Mouse (Mus musculus): ENCODE measurements around the gene Tnnt1.

Gene Tnnt1

DNA sequence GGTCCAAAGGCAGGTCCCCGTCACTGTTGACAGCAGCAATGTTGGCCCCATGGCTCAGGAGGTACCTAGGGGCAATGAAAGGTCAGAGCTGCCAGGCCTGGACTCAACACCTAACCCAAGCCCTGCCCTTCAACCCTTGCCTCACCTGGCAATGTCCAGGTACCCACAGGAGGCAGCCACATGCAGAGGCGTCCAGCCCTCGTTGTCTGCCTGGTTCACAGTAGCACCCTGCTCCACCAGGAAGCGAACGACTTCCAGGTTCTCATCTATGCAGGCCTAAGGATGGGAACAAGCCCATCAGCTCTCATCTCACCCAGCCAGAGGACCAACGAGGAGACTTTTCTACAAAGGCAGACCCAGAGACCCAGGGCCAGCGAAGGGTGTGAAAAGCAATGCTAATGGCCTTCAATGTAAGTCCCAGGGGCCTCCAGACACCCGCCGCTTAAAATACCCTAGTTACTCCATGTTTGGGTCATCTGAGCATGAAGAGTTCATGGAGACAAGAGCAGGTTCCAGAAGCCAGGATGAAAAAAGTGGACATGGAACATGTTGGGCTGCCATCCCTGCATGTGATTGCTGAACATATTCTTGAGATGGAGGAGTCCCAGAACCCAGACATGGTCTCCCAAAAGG, 18.8 kb downstream of the Tnnt1 start:
- DNase-seq (ENCODE audit: low spot score), result no peak

DNA sequence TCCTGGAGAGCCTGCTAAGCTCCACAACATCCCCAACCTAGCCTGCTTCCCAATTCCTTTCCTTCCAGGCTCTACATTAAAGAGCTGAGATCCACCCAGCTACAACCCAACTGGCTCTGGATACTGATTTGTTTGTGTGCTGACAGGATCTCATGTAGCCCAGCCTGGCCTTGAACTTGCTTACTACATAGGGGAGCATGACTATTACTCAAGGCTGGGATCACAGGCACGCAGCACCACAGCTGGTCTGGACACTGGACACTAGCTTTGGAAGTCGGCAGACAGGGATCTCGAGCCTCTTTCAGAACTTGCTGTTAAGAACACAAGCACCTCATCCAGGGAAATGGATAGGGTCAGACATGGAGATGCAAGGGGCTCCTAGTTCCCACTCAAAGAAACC, 19.7 kb downstream of the Tnnt1 start:
- DNase-seq (ENCODE audit: low spot score), result no peak

DNA sequence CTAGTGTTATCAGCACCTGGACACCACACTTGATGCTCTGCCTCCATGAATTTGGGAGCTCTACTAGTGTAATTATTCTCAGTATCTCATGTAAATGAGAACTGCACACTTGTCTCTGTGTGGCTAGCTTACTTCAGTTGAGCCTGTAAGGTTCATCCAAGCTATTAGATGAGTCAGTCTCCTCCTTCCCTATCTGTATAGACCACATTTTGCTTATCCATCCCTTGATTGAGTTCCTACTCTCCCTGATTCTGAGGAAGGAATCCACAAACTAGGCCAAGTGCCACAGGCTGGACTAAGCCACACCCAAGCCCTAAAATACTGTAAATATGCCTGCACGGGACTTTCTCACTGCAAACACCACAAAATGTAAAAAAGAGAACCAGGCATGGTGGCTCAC, 22.2 kb downstream of the Tnnt1 start:
- DNase-seq (ENCODE audit: low spot score), result no peak

DNA sequence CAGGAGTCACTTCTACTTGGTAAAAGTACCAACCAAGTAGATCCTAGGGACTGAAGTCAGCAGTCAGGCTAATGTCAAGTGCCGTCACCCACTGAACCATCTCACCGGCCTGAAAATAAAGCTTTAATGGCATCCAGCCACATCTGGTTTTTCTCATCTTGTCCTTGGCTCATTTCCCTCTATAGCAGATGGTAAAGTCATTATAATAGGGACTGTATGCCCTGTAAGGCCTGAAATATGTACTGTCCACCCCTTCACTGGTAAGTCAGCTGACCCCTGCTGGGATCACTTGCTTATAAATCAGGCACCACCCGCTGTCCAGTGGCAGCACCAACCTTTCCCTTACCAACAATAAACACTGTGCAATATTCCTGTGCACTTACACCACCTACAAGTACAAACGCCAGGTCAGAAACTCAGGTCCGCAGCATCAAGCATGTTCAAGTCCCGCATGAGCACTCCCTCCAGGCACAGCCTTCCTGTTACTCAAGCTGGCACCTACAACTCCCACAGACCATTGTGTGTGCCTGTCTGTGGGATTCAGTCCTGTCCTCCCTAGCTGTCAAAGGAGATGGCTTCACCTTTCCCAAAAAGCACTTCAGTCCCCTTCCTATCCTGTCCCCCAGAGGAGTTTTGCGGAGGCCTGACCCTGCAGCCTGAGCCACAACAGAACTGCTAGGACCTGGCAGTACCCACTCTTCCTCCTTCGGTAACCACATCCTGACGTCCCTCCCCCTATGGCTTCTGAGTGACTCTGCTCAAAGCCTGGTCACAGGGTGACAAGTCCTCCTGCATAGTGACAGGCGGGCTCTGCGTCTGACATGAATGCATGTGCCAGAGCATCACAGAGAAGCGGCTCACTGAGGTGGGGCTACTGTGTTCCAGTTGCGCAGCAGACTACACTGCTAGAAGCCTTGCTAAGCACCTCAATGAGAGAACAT, 23.6 kb downstream of the Tnnt1 start:
- DNase-seq (ENCODE audit: low spot score), result no peak

DNA sequence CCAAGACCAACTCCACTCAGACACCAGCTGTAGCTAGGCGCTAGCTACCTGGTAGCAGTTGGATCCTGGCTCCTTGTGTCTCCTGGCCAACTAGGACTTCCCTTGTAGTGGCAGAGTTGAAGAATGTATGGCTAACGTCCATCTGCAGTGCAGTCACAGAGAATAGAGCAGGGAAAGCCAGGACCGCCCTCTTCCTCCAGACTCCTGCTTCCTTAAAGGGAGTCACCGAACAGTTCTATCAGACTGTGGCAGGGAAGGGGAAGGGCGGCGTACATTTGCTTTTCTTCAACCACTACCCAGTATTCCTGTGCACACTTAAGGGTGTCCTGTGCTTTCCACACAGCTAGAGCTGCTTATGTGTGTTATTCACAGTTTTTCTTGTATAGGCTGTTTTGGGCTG, 24.9 kb downstream of the Tnnt1 start:
- no peak for DNase-seq (ENCODE audit: low spot score)

DNA sequence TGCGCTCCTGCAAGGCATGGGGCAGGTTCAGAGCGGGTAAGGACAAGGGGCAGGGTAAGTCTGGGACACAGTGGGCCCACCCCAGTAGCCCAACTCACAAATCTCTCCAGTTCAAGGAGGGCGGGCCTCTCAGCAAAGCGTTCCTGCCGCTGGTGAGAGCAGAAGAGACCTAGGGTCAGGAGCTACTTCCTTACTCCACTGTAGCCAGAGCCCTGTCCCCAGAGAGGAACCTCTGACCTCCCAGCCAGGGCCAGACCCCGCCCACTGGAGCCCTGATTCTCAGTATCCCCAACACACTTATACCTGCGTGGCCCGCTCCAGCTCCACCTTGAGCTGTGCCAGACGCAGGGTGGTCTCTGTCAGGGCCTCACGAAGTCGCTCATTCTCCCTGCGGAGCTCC, 33.9 kb downstream of the Tnnt1 start:
- DNase-seq (ENCODE audit: low spot score), result no peak

DNA sequence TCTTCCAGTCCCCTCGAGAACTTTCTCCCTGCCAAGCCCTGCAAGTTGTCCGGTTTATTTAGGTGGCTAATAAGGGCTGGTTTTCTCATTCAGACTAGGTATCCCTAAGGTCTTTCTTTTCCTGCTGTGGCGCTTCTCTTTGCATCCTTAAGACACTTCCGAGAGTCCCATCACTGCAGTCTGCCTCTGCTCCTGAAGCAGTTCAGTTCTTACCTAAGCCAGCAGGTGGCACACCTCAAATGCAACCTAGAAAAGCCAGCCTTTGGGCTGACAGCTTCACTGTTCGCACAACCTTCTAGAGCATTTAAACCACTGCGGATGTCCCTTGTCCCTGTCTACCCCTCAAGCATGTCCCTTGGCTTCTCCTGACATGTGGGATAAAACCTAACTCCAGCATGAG, 36.5 kb downstream of the Tnnt1 start:
- DNase-seq (ENCODE audit: low spot score), result no peak

DNA sequence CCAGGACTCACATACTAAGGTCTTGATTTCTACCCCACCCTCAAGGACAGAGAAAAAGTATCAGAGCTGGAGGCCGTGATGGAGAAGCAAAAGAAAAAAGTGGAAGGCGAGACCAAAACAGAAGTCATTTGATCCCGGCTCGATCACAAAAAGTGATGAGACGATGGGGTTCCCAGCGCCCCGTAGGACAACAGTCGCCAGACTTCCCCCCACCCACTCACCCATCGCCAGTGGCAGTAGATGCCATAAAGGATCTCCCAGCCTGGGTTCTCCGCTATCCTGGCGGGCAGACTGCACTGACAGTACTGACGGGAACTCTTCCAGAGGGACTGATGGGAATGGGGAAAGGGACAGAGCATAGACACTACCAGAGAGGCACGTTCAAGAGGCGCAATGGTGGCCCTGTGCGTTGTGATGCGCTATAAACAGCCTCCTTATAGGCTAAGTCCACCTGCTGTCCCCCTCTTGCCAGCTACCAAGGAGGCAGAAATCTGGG, 37.3 kb downstream of the Tnnt1 start:
- DNase-seq (ENCODE audit: low spot score), result no peak

DNA sequence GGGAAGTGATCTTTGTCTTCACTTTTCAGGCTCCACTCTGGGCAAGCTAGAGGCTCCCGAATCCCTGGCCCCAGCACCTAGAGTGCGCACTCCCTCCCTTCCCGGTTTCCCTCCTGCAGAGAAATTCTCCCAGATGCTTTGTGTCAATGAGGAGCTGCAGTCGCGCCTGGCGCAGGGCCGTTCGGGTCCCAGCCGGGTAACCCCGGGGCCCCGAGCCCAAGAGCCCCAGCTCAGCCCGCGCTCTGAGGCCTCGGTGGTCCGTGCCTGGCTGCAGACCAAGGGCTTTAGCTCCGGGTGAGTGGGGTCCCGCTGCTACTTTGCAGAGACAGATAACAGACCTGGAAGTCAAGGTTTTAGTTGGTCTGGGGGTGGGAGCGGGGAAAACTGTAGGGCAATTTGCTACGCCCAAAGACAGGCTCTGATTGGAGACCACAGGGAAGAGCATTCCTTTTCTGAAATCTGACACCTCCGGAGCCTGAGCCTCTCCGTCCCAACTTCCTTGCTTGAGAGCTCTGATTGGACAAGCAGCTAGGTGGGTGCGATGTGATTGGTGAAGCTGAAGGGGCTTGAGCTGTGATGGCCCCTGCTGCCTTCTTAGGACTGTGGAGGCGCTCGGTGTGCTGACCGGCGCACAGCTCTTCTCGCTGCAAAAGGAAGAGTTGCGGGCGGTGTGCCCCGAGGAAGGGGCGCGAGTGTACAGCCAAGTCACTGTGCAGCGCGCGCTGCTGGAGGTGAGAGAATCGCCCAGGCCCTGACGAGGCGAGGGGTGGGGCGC, 38.0 kb downstream of the Tnnt1 start:
- peak; percentile 46 for DNase-seq (ENCODE audit: low spot score)

DNA sequence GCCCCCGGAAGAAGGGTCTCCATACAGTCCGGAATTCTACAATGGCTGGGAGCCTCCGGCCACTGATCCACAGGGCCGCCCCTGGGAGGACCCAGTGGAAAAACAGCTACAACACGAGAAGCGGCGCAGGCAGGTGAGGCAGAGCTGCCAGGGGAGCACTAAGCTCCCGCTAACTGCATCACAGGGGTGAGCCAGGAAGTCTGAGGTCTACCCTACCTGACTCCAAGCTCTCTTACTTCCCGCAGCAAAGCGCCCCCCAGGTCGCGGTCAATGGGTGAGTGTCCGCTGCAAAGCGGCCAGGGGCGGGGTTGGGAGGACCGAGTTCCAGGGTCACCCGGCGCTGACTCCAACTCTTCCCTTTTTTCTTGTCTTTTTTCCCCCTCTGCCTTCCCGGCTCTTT, 42.2 kb downstream of the Tnnt1 start:
- DNase-seq (ENCODE audit: low spot score), result no peak

DNA sequence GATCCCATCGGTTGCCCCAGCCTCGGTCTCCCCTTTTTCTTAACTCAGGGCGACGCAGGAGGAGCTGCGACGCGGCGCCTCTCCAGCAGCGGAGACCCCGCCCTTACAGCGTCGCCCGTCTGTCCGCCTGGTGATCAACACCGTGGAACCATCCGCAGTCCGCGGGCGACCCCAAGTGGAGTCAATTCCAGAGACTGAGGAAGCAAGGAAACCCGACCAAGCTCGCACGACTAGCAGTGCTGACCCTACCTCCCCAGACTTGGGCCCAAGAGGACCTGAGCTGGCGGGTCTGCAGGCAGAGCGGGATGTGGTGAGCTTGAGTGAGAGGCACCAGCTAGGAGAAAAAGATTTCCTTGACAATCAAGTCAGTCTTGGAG, 45.0 kb downstream of the Tnnt1 start:
- DNase-seq (ENCODE audit: low spot score), result peak; percentile 75

DNA sequence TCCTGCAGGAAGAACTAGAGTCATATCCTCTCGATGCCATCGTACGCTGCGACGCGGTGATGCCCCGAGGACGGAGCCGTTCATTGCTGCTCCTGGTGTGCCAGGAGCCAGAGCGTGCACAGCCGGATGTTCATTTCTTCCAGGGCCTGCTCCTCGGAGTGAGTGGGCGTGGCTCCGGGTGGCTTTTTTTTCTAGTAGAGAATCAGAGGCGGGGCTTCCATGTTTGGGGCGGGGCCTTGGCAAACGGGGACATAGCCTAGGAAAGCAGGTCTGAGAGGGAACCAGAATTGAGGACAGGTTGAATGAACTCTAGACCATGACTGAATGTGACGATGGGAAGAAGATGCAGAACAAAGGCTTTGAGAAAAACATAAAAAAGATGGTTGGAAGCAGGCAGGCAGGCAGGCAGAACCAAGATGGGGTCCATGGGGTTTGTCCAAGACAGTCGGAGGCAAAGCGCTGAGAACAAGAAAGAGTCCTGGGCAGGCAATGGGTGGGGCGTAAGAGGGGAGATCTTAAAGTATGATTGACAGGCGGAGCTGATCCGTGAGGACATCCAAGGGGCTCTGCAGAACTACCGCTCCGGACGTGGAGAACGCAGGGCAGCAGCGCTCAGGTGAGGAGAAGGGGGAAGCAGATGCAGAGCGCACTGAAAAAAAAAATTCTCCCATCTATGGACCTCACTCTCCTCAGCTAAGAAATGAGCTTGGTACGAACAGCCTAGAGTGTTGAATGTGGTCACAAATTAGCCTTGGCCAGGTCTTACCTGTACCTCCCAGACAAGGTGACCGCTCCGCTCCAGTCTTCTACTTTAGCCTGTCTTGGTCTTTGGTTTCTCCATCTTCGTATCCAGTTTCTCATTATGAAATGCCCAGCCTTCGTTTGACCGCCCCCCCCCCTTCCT, 45.7 kb downstream of the Tnnt1 start:
- peak; percentile 67 for DNase-seq (ENCODE audit: low spot score)

DNA sequence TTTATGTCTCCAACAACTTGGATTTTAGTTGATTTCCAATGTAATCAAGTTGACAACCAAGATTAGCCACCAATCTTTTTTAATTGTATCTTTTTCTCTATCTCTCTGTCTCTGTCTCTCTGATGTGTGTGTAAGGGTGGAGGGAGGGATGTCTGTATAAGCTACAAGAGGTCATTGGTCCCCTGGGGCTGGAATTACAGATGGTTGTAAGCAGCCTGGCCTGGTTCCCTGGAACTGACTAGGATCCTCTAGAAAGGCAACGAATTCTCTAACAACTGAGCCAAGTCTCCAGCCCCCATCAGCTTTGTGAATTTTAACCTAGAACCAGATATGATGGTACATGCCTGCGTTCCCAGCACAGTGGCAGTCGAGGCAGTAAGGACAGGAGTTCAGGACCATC, 48.4 kb downstream of the Tnnt1 start:
- no peak for DNase-seq (ENCODE audit: low spot score)

DNA sequence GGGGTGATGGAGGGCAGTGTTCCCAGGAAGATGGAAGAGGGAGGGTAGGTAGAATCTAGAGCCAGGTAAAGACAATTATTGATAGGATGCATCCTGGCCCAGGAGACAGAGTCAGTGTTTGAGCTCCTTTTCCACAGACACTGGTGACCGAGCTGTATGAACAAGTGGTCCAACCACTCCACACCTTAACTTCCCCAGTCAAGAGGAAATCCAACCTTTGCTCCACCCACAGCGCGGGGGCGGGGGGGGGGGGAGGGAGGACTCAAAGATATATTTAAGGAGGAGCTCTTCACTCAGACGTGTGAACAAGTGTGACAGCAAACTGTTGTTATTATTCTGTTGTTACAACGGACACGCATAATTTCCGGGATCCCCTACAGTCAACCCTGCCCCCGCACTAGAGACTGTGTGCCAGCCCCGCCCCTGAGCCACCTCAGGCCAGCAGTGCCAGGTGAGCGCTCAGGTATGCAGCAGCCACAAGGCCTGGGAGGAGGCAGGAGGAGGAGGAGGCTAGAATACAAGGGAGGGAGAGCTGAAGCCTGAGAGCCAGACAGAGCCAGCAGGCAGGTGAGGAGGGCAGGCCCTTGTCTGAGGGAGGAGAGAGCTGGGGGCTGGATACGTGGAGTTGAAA, 51.9 kb downstream of the Tnnt1 start:
- peak; percentile 58 for DNase-seq (ENCODE audit: low spot score)

DNA sequence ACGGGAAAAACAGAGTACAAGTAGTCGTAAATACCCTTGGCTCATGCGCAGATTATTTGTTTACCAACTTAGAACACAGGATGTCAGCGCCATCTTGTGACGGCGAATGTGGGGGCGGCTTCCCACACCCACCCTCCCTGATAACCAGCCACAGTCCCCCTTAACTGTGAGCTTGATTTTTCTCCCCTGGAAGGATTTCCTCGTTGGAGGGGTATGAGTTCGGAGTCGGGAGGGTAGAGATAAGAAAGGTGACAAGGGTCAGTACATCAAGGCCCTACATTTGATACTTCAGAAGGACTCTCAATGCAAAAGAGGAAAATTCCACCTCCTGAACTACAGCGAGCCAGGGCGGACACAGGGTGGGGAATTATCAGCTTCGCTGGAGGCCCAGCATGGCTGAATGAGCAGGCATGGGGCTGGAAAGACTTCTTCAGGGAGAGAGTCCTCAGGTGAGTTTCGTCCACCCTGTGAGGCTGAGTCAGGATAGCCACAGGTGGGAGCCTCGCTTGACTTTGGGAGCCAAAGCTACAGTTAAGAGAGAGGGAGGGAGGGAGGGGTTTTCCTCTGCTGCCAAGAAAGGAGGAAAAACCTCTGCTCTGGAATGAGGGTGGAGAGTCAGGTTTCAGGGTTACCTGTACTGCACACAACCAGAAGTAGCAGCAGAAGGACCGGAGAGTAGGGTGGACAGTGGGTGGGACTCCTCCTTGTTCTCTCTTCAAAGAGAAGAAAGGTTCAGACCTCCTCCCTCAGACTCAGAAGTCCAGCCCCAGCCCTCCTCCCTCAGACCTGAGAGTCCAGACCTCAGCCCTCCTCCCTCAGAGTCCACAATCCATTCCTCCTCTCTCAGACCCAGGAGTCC, 55.4 kb downstream of the Tnnt1 start, which contains the start of gene Eps8l1:
Gene Eps8l1 (plus strand): TSS at position 99 of the 859 bp plus-strand sequence.
- no peak for DNase-seq (ENCODE audit: low spot score)

Measured in urinary bladder, postnatal 25 days (tissue).